Mouse (Mus musculus) E14TG2a.4 (cell line): ENCODE measurements at regions not wholly inside any gene's neighbourhood (a gene's known extent, or its start where the extent isn't known, plus 50 kb on each side); places are given as distances from the start of the nearest gene placed in this dataset.

Experiments used
- CTCF ChIP-seq: conservative IDR thresholded peaks from 2 replicates; pipeline ENCODE4 v1.5.1; 2014; ENCODE audit warnings: low read length
- NANOG ChIP-seq: IDR thresholded peaks from 2 replicates; pipeline ENCODE4 v1.6.1; 2014; ENCODE audit warnings: borderline replicate concordance, low read length, mixed read lengths
- POU5F1 ChIP-seq: IDR thresholded peaks from 2 replicates; pipeline ENCODE4 v1.6.1; 2014; ENCODE audit warnings: low read length, borderline replicate concordance

DNA sequence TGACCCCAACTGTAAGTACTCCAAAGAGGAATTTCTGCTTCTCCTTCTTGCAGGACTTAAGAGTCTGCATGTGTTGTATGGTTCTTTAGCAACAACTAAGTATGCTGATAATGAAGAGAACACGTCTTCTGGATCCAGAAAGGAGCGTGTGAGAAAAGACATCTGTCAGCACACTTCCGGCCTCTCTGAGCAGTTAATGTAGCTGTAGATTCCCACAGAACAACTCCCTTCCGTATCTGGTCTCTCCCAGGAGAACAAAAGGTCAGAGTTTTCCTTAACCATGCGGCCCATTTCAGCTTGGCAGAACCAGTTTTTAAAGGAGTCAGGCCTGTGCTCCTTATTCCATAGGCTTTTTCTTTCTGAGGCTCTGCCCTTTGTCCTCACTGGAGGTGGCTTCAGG, 159.0 kb downstream of the Tmx1 start:
- TF ChIP-seq CTCF (no peak), POU5F1 (no peak), NANOG (no peak)
